Mouse (Mus musculus): ENCODE results near the gene Kdm5c. TPM values are rescaled to one million over a fixed set of nuclear protein-coding genes. Genes with fewer than 3 reads are reported as not detected.
"Not testable (repeated sequence)": the region's sequence is repeated elsewhere in the genome, so short reads cannot be mapped to it uniquely, and the experiment has no call there.

The Kdm5c gene
- polyA plus RNA-seq, 1 experiment from 2014 or later: 36.0 TPM

DNA sequence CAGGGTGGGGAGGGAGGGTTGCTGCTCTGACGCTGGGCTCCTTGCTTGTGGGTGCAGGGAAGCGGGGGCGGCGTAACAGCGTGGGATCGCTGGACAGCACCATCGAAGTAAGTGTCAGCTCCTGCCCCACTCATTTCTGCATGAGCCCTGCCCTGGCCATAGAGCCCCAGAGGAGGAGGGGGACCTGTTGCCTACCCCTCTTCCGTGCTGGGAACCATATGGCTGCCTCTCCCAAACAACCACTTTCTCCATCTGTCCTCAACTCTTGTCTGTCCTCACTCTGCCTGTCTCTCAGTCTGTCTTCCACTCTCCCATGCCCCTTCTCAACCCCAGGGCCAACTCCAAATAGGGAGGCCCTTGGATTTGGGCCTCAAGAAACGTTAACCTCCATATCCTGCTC is 10.6 kb upstream of the Kdm5c start:
- ATAC-seq: no peak
- Histone ChIP-seq H3K9ac (no peak overlapping the region), H3K27me3 (replicated peaks) (peaks cover 68% of the 10 kb centered on the region), H3K27ac (no peak overlapping the region), H3K4me1 (peaks cover 4% of the 10 kb centered on the region; the same call in 1 of the 2 replicates), H3K4me2 (no peak overlapping the region), H3K4me3 (no peak overlapping the region), H3K36me3 (no peaks in the 10 kb centered on the region), H3K9me3 (replicated peaks) (no peaks in the 10 kb centered on the region)
- 59% methylated on average over 9 of the region's 9 CpGs for WGBS (ENCODE audit: insufficient replicate concordance)

DNA sequence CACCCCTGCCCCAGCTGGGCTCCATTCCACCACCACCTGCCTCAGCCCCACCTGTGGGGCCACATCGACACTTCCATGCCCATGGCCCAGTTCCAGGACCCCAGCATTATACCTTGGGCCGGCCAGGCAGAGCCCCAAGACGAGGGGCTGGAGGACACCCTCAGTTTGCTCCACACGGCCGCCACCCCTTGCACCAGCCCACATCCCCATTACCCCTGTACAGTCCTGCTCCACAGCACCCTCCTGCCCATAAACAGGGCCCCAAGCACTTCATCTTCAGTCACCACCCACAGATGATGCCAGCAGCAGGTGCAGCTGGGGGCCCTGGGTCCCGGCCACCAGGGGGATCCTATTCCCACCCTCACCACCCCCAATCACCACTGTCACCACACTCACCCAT is 9.5 kb upstream of the Kdm5c start:
- peaks cover 60% of the 10 kb centered on the region for H3K27me3 ChIP-seq (replicated peaks)
- H3K4me2 ChIP-seq: no peak overlapping the region
- H3K4me1 ChIP-seq: peaks cover 4% of the 10 kb centered on the region; the same call in 1 of the 2 replicates
- no peak overlapping the region for H3K9ac ChIP-seq
- no peak overlapping the region for H3K4me3 ChIP-seq
- H3K36me3 ChIP-seq: no peaks in the 10 kb centered on the region
- 88% methylated on average over 6 of the region's 6 CpGs for WGBS (ENCODE audit: insufficient replicate concordance)
- no peak for ATAC-seq
- no peaks in the 10 kb centered on the region for H3K9me3 ChIP-seq (replicated peaks)
- no peak overlapping the region for H3K27ac ChIP-seq

DNA sequence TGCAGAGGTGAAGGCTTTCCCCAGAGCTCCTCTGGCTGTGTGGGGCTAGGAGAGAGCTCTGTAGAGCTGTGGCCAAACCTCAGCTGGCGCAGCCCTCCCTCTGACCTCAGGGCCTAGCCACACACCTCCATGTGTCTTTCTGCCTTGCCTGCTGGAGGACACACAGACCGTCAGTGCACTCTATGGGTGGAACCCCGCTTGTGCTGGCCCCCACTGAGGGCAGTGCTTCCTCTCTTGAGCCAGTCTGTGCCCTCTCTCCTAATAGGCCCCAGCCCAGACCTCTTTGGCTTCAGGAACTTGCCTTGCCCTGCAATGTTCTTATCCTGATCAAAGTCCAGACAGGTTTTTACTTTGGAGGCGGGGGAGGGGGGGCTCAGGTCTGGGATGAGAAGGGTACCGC is 8.5 kb upstream of the Kdm5c start:
- no peak overlapping the region for H3K4me2 ChIP-seq
- no peak overlapping the region for H3K27ac ChIP-seq
- 0 out of 2 replicates have a peak, but pooled peaks have one; percentile 30 for ATAC-seq
- H3K36me3 ChIP-seq: no peaks in the 10 kb centered on the region
- WGBS (ENCODE audit: insufficient replicate concordance): 50% methylated on average over 5 of the region's 5 CpGs
- no peak overlapping the region for H3K9ac ChIP-seq
- no peaks in the 10 kb centered on the region for H3K9me3 ChIP-seq (replicated peaks)
- peaks cover 4% of the 10 kb centered on the region; the same call in 1 of the 2 replicates for H3K4me1 ChIP-seq
- peaks cover 50% of the 10 kb centered on the region for H3K27me3 ChIP-seq (replicated peaks)
- H3K4me3 ChIP-seq: no peak overlapping the region

DNA sequence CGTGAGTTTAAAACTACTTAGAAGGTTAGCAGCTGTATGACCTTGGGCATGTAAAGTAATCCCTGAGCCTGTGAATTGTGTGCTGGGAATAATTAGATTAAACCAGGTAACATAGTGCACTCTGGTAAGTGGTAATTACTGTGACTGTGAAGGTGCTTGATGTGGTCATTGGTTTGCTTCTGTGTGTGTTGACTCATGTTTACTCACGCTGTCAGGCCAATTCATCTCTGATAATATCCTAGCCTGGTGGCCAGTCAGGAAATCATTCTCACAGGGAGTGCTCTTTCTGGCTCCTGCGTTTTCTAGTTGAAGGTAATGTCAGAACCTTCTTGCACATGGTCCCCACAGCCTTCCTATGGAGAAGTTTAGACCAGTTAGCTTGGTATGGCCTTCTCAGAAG is 1.3 kb downstream of the Kdm5c start:
- Histone ChIP-seq H3K36me3 (peaks cover 28% of the 10 kb centered on the region), H3K27ac (peak overlapping the region; percentile 82), H3K9me3 (replicated peaks) (no peaks in the 10 kb centered on the region), H3K4me1 (peaks cover 18% of the 10 kb centered on the region), H3K9ac (peak overlapping the region; percentile 91), H3K4me3 (peak overlapping the region; percentile 91), H3K27me3 (replicated peaks) (no peaks in the 10 kb centered on the region), H3K4me2 (peak overlapping the region; percentile 77)
- 15% methylated on average over 3 of the region's 3 CpGs for WGBS (ENCODE audit: insufficient replicate concordance)
- no peak for ATAC-seq

DNA sequence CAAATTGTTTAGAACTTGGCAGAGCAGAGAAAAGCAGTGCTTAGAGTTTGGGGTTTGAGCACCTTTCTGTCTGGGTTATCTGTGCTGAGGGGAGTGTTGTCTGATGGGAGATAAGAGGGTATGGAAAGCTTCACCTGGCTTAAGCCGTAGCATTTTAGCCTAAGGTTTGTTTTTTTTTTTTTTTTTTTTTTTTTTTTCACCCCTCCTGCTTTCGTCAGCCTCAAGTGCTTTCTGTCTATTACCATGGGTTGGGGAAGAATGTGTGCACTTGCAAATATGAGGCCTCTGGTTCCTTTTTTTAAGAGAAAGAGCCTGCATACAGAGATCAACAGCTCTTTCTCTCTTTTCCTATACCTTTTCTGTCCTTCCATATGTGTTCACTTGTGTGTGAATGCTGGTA is 2.9 kb downstream of the Kdm5c start:
- Histone ChIP-seq H3K4me2 (peak overlapping the region; percentile 77), H3K9me3 (replicated peaks) (no peaks in the 10 kb centered on the region), H3K27ac (no peak overlapping the region), H3K4me1 (peaks cover 18% of the 10 kb centered on the region), H3K9ac (no peak overlapping the region), H3K36me3 (peaks cover 45% of the 10 kb centered on the region), H3K4me3 (peak overlapping the region; percentile 91; the same call in 1 of the 2 replicates), H3K27me3 (replicated peaks) (no peaks in the 10 kb centered on the region)
- 42% methylated on average over 2 of the region's 2 CpGs for WGBS (ENCODE audit: insufficient replicate concordance)
- ATAC-seq: no peak

DNA sequence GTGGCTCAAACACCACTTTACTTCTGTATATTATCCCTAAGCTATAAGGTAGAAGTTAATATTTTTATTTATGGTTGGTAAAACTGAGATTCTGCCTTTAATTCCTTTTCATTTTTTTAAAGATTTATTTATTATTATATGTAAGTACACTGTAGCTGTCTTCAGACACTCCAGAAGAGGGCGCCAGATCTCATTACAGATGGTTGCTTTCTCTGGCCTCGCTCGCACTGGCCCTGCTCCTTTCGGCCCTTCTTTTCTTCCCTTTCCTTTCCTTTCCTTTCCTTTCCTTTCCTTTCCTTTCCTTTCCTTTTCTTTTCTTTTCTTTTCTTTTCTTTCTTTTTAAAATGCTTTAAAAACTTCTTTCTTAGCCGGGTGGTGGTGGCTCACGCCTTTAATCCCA is 10.3 kb downstream of the Kdm5c start:
- H3K27me3 ChIP-seq (replicated peaks); H3K4me3 ChIP-seq; H3K9ac ChIP-seq; H3K27ac ChIP-seq; ATAC-seq; H3K9me3 ChIP-seq (replicated peaks); H3K4me2 ChIP-seq: not testable (repeated sequence)
- WGBS (ENCODE audit: insufficient replicate concordance): 69% methylated on average over 6 of the region's 6 CpGs
- Histone ChIP-seq H3K36me3 (peaks cover 96% of the 10 kb centered on the region), H3K4me1 (peaks cover 32% of the 10 kb centered on the region)

DNA sequence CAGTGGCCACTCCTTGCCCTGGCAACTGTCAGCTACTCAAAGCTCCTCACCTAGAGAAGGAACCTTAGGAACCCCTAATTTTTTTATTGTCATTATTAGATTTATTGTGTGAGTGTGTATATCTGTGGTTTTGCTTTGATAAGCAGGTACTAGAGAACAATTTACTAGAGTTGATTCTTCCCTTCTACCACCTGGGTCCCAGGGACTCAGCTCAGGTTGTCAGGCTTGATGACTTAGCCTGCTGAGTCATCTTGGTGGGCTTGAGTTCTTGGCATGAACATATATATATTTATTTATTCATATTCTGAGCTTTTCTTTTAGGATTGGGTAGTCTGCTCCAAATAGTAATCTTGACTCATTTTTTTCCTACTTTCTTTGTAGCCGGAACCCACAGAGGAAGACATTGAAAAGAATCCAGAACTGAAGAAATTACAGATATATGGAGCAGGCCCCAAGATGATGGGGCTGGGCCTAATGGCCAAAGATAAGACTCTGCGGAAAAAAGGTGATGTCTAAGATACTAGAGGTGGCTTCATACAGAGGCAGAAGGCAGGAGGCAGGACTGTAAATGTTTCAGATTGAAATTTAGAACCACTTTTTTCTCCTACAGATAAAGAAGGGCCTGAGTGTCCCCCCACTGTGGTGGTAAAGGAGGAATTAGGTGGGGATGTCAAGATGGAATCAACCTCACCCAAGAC is 11.8 kb downstream of the Kdm5c start:
- H3K4me1 ChIP-seq: peaks cover 32% of the 10 kb centered on the region
- H3K27ac ChIP-seq: peak overlapping the region; percentile 73
- peaks cover 96% of the 10 kb centered on the region for H3K36me3 ChIP-seq
- H3K9ac ChIP-seq: no peak overlapping the region
- 0 out of 2 replicates have a peak overlapping the region, but pooled peaks have one; percentile 6 for H3K4me2 ChIP-seq
- 65% methylated on average over 2 of the region's 2 CpGs for WGBS (ENCODE audit: insufficient replicate concordance)
- ATAC-seq: peak; percentile 87
- H3K4me3 ChIP-seq: no peak overlapping the region
- H3K27me3 ChIP-seq (replicated peaks): no peaks in the 10 kb centered on the region
- H3K9me3 ChIP-seq (replicated peaks): no peaks in the 10 kb centered on the region

DNA sequence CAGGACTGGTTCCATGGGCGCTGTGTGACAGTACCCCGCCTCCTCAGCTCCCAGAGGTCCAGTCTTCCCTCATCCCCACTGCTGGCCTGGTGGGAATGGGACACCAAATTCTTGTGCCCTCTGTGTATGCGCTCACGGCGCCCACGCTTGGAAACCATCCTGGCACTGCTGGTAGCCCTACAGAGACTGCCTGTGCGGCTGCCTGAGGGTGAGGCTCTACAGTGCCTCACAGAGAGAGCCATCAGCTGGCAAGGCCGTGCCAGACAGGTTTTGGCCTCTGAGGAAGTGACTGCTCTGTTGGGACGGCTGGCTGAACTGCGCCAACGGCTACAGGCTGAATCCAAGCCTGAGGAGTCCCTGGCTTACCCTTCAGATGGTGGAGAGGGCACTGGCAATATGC is 38.4 kb downstream of the Kdm5c start:
- 91% methylated on average over 11 of the region's 11 CpGs for WGBS (ENCODE audit: insufficient replicate concordance)
- Histone ChIP-seq H3K27ac (no peak overlapping the region), H3K4me3 (no peak overlapping the region), H3K36me3 (peaks cover 98% of the 10 kb centered on the region), H3K27me3 (replicated peaks) (no peaks in the 10 kb centered on the region), H3K9me3 (replicated peaks) (no peaks in the 10 kb centered on the region), H3K9ac (no peak overlapping the region), H3K4me1 (no peaks in the 10 kb centered on the region), H3K4me2 (no peak overlapping the region)
- peak; percentile 16; the same call in 1 of the 2 replicates for ATAC-seq

DNA sequence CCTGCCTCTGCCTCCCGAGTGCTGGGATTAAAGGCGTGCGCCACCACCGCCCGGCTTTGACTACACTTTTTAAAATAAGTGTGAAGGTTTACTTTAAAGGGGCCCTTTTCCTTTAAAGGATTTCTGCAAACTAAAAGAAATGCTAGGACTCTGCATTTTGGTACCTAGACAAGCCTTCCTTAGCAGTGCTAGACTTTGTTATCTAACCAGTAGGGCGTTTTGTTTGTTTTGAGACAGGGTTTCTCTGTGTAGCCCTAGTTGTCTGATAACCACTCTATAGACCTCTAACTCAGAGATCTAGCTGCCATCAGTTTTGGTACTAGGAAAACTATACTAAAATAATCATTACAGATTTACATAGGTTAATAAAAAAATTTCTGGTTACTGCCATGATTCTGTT is 46.6 kb downstream of the Kdm5c start:
- H3K4me2 ChIP-seq: no peak overlapping the region
- no peak overlapping the region for H3K4me3 ChIP-seq
- no peaks in the 10 kb centered on the region for H3K27me3 ChIP-seq (replicated peaks)
- no peak overlapping the region for H3K27ac ChIP-seq
- peaks cover 17% of the 10 kb centered on the region for H3K4me1 ChIP-seq
- H3K36me3 ChIP-seq: peaks cover 22% of the 10 kb centered on the region
- H3K9ac ChIP-seq: no peak overlapping the region
- WGBS (ENCODE audit: insufficient replicate concordance): 76% methylated on average over 6 of the region's 6 CpGs
- no peaks in the 10 kb centered on the region for H3K9me3 ChIP-seq (replicated peaks)
- ATAC-seq: 0 out of 2 replicates have a peak, but pooled peaks have one; percentile 57

DNA sequence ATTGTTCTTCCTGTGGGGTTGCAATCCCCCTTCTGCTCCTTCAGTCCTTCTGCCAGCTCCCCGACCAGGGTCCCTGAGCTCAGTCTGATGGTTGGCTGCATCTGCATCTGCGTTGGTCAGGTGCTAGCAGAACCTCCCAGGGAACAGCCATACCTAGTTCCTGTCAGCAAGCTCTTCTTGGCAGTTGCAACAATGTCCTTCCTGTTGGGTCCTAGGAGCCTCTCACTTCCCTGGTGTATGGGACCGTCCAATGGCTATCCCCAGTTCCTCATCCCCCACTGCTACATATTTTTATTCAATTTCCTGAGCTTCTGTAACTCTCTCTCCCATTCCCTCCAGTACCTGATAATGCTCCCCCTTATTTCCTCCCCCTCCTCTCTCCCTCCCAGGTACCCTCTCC is 51.9 kb downstream of the Kdm5c start:
- Histone ChIP-seq H3K27me3 (replicated peaks) (no peaks in the 10 kb centered on the region), H3K9ac (no peak overlapping the region), H3K4me1 (peaks cover 10% of the 10 kb centered on the region; the same call in 1 of the 2 replicates), H3K36me3 (no peaks in the 10 kb centered on the region), H3K4me3 (no peak overlapping the region), H3K4me2 (no peak overlapping the region), H3K9me3 (replicated peaks) (no peaks in the 10 kb centered on the region), H3K27ac (no peak overlapping the region)
- WGBS (ENCODE audit: insufficient replicate concordance): 55% methylated on average over 3 of the region's 3 CpGs
- ATAC-seq: no peak

DNA sequence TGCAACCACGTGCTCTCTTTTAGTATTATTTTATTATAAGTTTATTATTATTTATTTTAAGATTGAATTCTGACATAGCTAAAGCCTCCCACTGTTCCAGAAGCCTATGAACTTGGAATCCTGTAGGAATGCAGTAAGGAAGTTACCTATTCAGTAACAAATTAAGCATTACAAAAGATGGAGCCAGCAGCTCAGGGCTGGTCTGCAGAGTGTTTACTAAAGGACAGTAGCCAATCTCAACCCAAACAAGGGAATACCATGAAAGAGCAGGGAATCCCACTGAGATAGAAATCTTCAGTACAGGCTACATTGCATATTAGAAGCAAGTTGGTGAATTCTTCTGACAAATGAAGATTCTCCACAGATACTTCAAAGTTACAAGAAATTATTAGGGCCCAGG is 54.2 kb downstream of the Kdm5c start:
- H3K4me3 ChIP-seq; ATAC-seq; H3K27ac ChIP-seq; H3K4me1 ChIP-seq; H3K36me3 ChIP-seq; H3K4me2 ChIP-seq; H3K27me3 ChIP-seq (replicated peaks); H3K9me3 ChIP-seq (replicated peaks); H3K9ac ChIP-seq: not testable (repeated sequence)
- WGBS (ENCODE audit: insufficient replicate concordance): 58% methylated on average over 1 of the region's 1 CpGs

DNA sequence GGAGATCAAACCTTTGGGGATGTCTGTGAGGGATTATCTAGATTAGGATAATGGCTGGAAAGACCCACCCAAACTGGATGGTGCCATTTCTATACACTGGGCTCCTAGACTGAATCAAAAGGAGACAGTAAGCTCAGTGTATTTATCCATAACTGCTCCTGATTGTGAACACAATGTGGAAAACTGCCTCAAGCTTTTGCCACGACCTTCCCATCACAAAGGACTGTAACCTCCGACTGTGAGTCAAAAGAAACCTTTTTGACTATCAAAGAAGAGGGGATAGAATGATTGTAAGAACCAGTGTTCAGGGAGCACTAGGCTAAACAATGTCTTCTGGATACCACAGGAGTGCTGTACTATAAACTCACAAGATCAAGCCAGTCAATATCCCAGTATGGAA is 73.4 kb downstream of the Kdm5c start:
- Histone ChIP-seq H3K4me3 (no peak overlapping the region), H3K36me3 (no peaks in the 10 kb centered on the region), H3K27ac (peak overlapping the region; percentile 90)

DNA sequence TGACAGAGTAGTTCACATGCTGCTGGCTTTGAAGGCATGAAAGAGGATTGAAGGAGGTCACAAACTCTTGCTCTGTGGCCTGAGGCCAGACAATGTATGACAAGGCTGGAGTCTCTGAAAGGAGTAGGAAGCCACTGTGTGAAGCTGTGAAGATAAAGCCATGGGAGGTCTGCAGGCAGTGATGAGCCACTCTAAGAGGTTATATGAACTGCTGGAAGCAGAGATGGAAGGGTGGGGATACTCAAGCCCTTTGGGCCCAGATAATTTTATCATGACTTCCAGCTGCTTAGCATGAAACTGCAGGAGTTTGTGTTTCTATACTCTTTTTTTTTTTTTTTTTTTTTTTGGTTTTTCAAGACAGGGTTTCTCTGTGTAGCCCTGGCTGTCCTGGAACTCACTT is 74.6 kb downstream of the Kdm5c start:
- Histone ChIP-seq H3K9me3 (replicated peaks) (no peaks in the 10 kb centered on the region), H3K9ac (peak overlapping the region; percentile 35; the same call in 1 of the 2 replicates), H3K36me3 (no peaks in the 10 kb centered on the region), H3K27ac (peak overlapping the region; percentile 90), H3K4me3 (no peak overlapping the region), H3K27me3 (replicated peaks) (no peaks in the 10 kb centered on the region), H3K4me1 (peaks cover 27% of the 10 kb centered on the region), H3K4me2 (peak overlapping the region; percentile 34)
- ATAC-seq: peak; percentile 100

More for the DNA sequence above, 73.4 kb downstream of the Kdm5c start:
- Histone ChIP-seq H3K27me3 (replicated peaks) (no peaks in the 10 kb centered on the region), H3K9ac (no peak overlapping the region), H3K4me2 (no peak overlapping the region), H3K4me1 (peaks cover 27% of the 10 kb centered on the region), H3K9me3 (replicated peaks) (no peaks in the 10 kb centered on the region)
- 81% methylated on average over 2 of the region's 2 CpGs for WGBS (ENCODE audit: insufficient replicate concordance)
- no peak for ATAC-seq
